Mouse (Mus musculus) liver, embryonic 13.5 days (tissue): ENCODE measurements at regions not wholly inside any gene's neighbourhood (a gene's known extent, or its start where the extent isn't known, plus 50 kb on each side); places are given as distances from the start of the nearest gene placed in this dataset.

ENCODE experiments used
- ATAC-seq: fragments of 200-750 bp; cut with Nextera tagmentation; 2 replicates; pipeline ENCODE4 v1.8.0; 2017; ENCODE audit warnings: low read depth, mild to moderate bottlenecking, moderate number of reproducible peaks, moderate library complexity
- DNase-seq: peaks from one replicate; pipeline ENCODE4 v3.0.0; 2022
- H3K27ac ChIP-seq: fragments of 300-500 bp; sonication (generic); 2 replicates; pipeline ENCODE4 v1.5.1; 2015; ENCODE audit warnings: moderate library complexity, mild to moderate bottlenecking, inconsistent platforms
- H3K27me3 ChIP-seq: fragments of 300-500 bp; sonication (generic); 2 replicates; pipeline ENCODE4 v1.6.1; 2015; ENCODE audit warnings: mild to moderate bottlenecking, inconsistent platforms
- H3K36me3 ChIP-seq: fragments of 300-500 bp; sonication (generic); 2 replicates; pipeline ENCODE4 v1.6.1; 2015; ENCODE audit warnings: mild to moderate bottlenecking, inconsistent platforms
- H3K4me1 ChIP-seq: fragments of 300-500 bp; sonication (generic); replicated peaks from 2 replicates; pipeline ENCODE4 v1.6.1; 2015; ENCODE audit warnings: inconsistent platforms
- H3K4me2 ChIP-seq: fragments of 300-500 bp; sonication (generic); 2 replicates; pipeline ENCODE4 v1.6.1; 2015; ENCODE audit warnings: inconsistent platforms, mild to moderate bottlenecking, moderate library complexity
- H3K4me3 ChIP-seq: fragments of 300-500 bp; sonication (generic); replicated peaks from 2 replicates; pipeline ENCODE4 v1.5.1; 2015; ENCODE audit warnings: mild to moderate bottlenecking, inconsistent platforms
- H3K9ac ChIP-seq: fragments of 300-500 bp; sonication (generic); 2 replicates; pipeline ENCODE4 v1.6.1; 2015; ENCODE audit warnings: mild to moderate bottlenecking, inconsistent platforms
- H3K9me3 ChIP-seq: fragments of 300-500 bp; sonication (generic); replicated peaks from 2 replicates; pipeline ENCODE4 v1.6.1; 2016; ENCODE audit warnings: inconsistent platforms
- WGBS: fragments of 180-500 bp; shearing (Covaris S2); methylation state at CpG from one replicate; pipeline ENCODE4 v1.1.7; 2015; ENCODE audit not compliant: insufficient replicate concordance; 5-methylcytosine and 5-hydroxymethylcytosine counted together

DNA sequence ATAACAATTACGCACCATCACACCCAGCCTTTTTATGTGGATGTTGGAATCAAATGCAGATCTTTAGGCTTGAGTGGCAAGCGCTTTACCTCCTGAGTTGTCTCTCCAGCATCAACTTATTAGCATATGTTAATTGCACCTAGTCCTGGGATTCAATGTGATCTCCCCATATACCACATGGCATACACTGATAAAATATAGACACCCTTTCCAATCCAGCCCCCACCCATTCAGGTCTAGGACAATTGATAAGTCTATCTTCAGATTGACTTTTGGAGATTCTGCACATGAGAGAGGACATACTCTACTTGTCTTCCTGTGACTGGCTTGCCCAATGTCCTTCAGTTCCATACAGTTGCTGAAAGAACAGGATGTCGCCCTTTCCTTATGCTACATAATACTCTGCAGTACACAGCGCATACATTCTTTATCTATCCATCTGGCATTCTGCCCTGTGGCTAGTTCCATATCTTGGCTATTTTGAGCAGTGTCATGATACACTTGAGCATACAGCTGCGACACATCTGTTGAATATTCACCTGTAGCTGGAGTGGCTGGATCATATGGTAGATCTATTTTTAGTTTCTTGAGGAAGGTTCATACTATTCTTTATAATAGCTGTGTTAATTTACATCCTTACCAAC is 120.3 kb downstream of the Gsdmc2 start:
- no peaks in the 10 kb centered on the region for H3K36me3 ChIP-seq
- no peak overlapping the region for H3K4me2 ChIP-seq
- no peak overlapping the region for H3K4me3 ChIP-seq
- DNase-seq (no peak), ATAC-seq (peak; percentile 76)
- peaks cover 58% of the 10 kb centered on the region for H3K4me1 ChIP-seq
- WGBS: 56% methylated on average over 5 of the region's 5 CpGs
- no peaks in the 10 kb centered on the region for H3K9me3 ChIP-seq
- no peak overlapping the region for H3K9ac ChIP-seq
- H3K27me3 ChIP-seq: no peaks in the 10 kb centered on the region
- H3K27ac ChIP-seq: no peak overlapping the region

DNA sequence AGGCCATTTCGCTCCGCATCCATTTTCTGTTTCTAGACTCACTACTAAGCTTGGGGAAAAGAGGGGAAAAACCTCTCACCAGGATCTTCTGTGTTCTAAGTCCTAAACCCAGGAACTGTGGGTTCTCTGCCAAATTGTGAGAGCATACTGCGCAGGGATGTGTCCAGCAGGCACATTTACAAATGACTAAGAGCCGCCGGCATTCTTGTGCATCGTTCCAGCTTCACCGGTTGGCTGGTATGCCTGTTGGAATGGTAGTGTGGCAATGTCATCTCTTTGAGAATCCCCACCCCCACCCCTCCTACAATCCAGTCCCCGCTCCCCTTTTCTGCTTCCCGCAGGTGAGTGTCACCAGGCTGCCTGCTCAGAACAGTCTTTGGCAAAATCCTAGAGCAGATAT is 122.0 kb downstream of the Gsdmc2 start:
- H3K36me3 ChIP-seq: no peaks in the 10 kb centered on the region
- H3K4me1 ChIP-seq: peaks cover 49% of the 10 kb centered on the region
- whole genome bisulfite sequencing: 85% methylated on average over 9 of the region's 9 CpGs
- H3K9ac ChIP-seq: no peak overlapping the region
- no peak overlapping the region for H3K4me3 ChIP-seq
- no peak for ATAC-seq
- no peak overlapping the region for H3K4me2 ChIP-seq
- DNase-seq: no peak
- no peaks in the 10 kb centered on the region for H3K9me3 ChIP-seq
- no peak overlapping the region for H3K27ac ChIP-seq
- H3K27me3 ChIP-seq: no peaks in the 10 kb centered on the region

- Histone ChIP-seq H3K4me2 (no peak overlapping the region), H3K9ac (no peak overlapping the region), H3K27ac (peak overlapping the region; percentile 61), H3K9me3 (no peaks in the 10 kb centered on the region), H3K27me3 (no peaks in the 10 kb centered on the region), H3K4me3 (no peak overlapping the region), H3K4me1 (peaks cover 47% of the 10 kb centered on the region), H3K36me3 (no peaks in the 10 kb centered on the region)
- DNase-seq: no peak
- 0 out of 2 replicates have a peak, but pooled peaks have one; percentile 29 for ATAC-seq
- WGBS: 17% methylated on average over 3 of the region's 3 CpGs
Measured at GRCm38 (mm10) chr15:63721669-63722357, 123.2 kb downstream of the Gsdmc2 start.

- H3K27me3 ChIP-seq: no peaks in the 10 kb centered on the region
- no peak overlapping the region for H3K27ac ChIP-seq
- H3K9ac ChIP-seq: no peak overlapping the region
- H3K4me2 ChIP-seq: no peak overlapping the region
- no peak overlapping the region for H3K4me3 ChIP-seq
- no peaks in the 10 kb centered on the region for H3K36me3 ChIP-seq
- H3K4me1 ChIP-seq: peaks cover 14% of the 10 kb centered on the region
- DNase-seq (no peak), ATAC-seq (no peak)
- H3K9me3 ChIP-seq: no peaks in the 10 kb centered on the region
- 86% methylated on average over 8 of the region's 8 CpGs for WGBS
Measured at GRCm38 (mm10) chr15:63717812-63718211, 127.2 kb downstream of the Gsdmc2 start.

DNA sequence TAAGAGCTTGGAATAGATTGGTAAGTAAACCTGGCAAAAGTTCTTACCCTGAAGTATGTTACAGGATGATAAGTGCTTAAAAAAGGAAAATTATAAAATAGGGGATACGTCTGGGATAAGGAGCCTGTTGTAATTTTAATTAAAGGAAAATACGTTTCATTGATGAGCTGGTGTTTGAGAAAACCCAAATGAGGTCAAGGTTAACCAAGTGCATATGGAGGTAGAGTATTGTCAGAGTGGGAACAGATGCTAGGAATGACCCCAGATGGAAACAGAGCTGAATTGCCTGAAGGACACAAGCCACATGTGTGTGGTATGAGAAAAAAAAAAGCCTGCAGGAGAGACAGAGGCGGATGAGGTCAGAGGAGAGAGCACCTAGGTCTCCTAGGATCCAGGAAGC is 131.3 kb downstream of the Gsdmc2 start:
- Histone ChIP-seq H3K4me3 (no peak overlapping the region), H3K9ac (no peak overlapping the region), H3K36me3 (no peaks in the 10 kb centered on the region), H3K4me2 (no peak overlapping the region), H3K4me1 (peaks cover 19% of the 10 kb centered on the region), H3K27me3 (no peaks in the 10 kb centered on the region), H3K27ac (no peak overlapping the region), H3K9me3 (no peaks in the 10 kb centered on the region)
- ATAC-seq (no peak), DNase-seq (no peak)
- WGBS: 74% methylated on average over 3 of the region's 3 CpGs

GRCm38 (mm10) chr15:63710381-63710780 is 134.6 kb downstream of the Gsdmc2 start:
- ATAC-seq: peak; percentile 67

DNA sequence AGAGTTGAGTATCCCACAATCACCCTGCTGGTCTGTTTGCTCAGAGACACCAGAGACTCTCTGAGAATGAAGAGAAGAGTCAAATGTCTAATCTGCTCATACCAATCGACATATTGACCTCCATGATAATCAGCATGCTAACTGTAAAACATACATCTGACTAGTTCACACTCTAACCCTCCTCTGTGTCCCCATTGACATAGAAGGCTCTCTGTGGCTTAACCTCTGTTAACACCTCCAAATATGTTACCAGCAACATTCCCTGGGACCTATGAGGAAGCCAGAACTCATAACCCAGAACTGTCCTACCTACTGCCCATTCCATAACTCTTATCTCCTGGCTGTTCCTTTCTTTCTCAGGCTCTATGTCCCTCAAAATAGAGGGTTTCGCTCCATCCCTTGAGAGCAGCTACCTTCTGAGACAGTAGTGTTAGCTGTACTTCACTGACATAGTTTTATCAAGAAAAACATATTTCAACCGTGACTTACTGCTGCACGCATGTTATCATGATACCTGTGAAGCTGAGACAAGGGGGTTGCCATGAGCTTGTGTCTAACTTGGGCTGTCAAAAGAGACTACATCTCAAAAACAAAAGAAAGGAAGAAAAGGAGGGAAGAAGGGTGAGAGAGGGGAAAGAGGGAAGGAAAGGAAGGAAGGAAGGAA is 135.6 kb downstream of the Gsdmc2 start:
- Histone ChIP-seq H3K4me2 (peak overlapping the region; percentile 13), H3K27ac (peak overlapping the region; percentile 83), H3K27me3 (no peaks in the 10 kb centered on the region), H3K4me3 (no peak overlapping the region), H3K9me3 (no peaks in the 10 kb centered on the region), H3K4me1 (peaks cover 31% of the 10 kb centered on the region), H3K36me3 (no peaks in the 10 kb centered on the region), H3K9ac (0 out of 2 replicates have a peak overlapping the region, but pooled peaks have one; percentile 7)
- peak; percentile 37 for DNase-seq
- 21% methylated on average over 4 of the region's 4 CpGs for WGBS
- peak; percentile 93 for ATAC-seq

More at GRCm38 (mm10) chr15:63710381-63710780, 134.6 kb downstream of the Gsdmc2 start:
- peak overlapping the region; percentile 24; the same call in 1 of the 2 replicates for H3K9ac ChIP-seq
- H3K4me2 ChIP-seq: peak overlapping the region; percentile 48
- H3K27me3 ChIP-seq: no peaks in the 10 kb centered on the region
- H3K4me3 ChIP-seq: no peak overlapping the region
- H3K4me1 ChIP-seq: peaks cover 31% of the 10 kb centered on the region
- H3K9me3 ChIP-seq: no peaks in the 10 kb centered on the region
- H3K27ac ChIP-seq: peak overlapping the region; percentile 83
- DNase-seq: no peak
- no peaks in the 10 kb centered on the region for H3K36me3 ChIP-seq
- WGBS: 9% methylated on average over 5 of the region's 5 CpGs

- H3K4me2 ChIP-seq: no peak overlapping the region
- no peak overlapping the region for H3K9ac ChIP-seq
- 41% methylated on average over 8 of the region's 8 CpGs for WGBS
- no peaks in the 10 kb centered on the region for H3K9me3 ChIP-seq
- ATAC-seq (no peak), DNase-seq (no peak)
- no peaks in the 10 kb centered on the region for H3K27me3 ChIP-seq
- H3K36me3 ChIP-seq: no peaks in the 10 kb centered on the region
- no peak overlapping the region for H3K27ac ChIP-seq
- H3K4me1 ChIP-seq: peaks cover 25% of the 10 kb centered on the region
- H3K4me3 ChIP-seq: no peak overlapping the region
Measured at GRCm38 (mm10) chr15:63704636-63705035, 140.3 kb downstream of the Gsdmc2 start.

GRCm38 (mm10) chr15:63697831-63698230 is 147.1 kb downstream of the Gsdmc2 start:
- DNase-seq (no peak), ATAC-seq (no peak)
- Histone ChIP-seq H3K4me2 (no peak overlapping the region), H3K9ac (no peak overlapping the region), H3K4me3 (no peak overlapping the region), H3K9me3 (no peaks in the 10 kb centered on the region), H3K27me3 (no peaks in the 10 kb centered on the region), H3K27ac (no peak overlapping the region), H3K4me1 (peaks cover 11% of the 10 kb centered on the region), H3K36me3 (no peaks in the 10 kb centered on the region)
- 93% methylated on average over 10 of the region's 10 CpGs for WGBS

DNA sequence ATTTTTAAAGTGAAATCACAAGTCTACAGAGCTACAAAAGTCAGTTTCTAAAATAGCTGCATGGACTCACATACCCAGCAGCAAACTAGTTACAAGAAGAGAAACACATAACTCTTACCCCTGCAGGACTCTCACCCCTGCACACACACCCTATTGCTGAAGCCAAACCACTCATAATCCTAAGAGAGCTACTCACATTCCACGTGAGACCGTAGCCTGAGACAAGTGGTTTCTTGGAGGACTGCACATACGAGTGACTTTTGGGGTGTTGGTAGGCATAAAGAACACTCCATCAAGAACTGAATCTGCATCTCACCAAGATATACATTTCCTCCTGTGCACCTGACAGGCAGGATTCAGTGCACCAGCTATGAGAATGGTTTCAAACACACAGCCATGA is 150.8 kb downstream of the Gsdmc2 start:
- Histone ChIP-seq H3K4me2 (no peak overlapping the region), H3K27me3 (no peaks in the 10 kb centered on the region), H3K27ac (no peak overlapping the region), H3K4me1 (peaks cover 15% of the 10 kb centered on the region), H3K4me3 (no peak overlapping the region), H3K9ac (no peak overlapping the region), H3K36me3 (no peaks in the 10 kb centered on the region), H3K9me3 (no peaks in the 10 kb centered on the region)
- 73% methylated on average over 3 of the region's 3 CpGs for WGBS
- no peak for DNase-seq
- no peak for ATAC-seq

GRCm38 (mm10) chr15:63693561-63693960 is 151.4 kb downstream of the Gsdmc2 start:
- H3K27ac ChIP-seq: no peak overlapping the region

More at GRCm38 (mm10) chr15:63693561-63693960, 151.4 kb downstream of the Gsdmc2 start:
- ATAC-seq: peak; percentile 51
- 56% methylated on average over 2 of the region's 2 CpGs for WGBS
- Histone ChIP-seq H3K27me3 (no peaks in the 10 kb centered on the region), H3K4me1 (peaks cover 15% of the 10 kb centered on the region), H3K36me3 (no peaks in the 10 kb centered on the region), H3K4me2 (no peak overlapping the region), H3K4me3 (no peak overlapping the region), H3K9ac (no peak overlapping the region), H3K9me3 (no peaks in the 10 kb centered on the region)
- no peak for DNase-seq
